Mouse (Mus musculus) midbrain, embryonic 13.5 days (tissue): ENCODE results near the gene Serp2. TPM values are rescaled to one million over a fixed set of nuclear protein-coding genes. Genes with fewer than 3 reads are reported as not detected.

ENCODE experiments used
- ATAC-seq: fragments of 200-750 bp; cut with Nextera tagmentation; 2 replicates; pipeline ENCODE4 v1.8.0; 2017; ENCODE audit warnings: mild to moderate bottlenecking, moderate TSS enrichment, moderate library complexity
- H3K27ac ChIP-seq: fragments of 300-500 bp; sonication (generic); 2 replicates; pipeline ENCODE4 v1.5.1; 2015; ENCODE audit warnings: inconsistent platforms, mild to moderate bottlenecking, moderate library complexity
- H3K27me3 ChIP-seq: fragments of 300-500 bp; sonication (generic); 2 replicates; pipeline ENCODE4 v1.6.1; 2015; ENCODE audit warnings: mild to moderate bottlenecking, inconsistent platforms
- H3K36me3 ChIP-seq: fragments of 300-500 bp; sonication (generic); 2 replicates; pipeline ENCODE4 v1.6.1; 2015; ENCODE audit warnings: mild to moderate bottlenecking, inconsistent platforms
- H3K4me1 ChIP-seq: fragments of 300-500 bp; sonication (generic); replicated peaks from 2 replicates; pipeline ENCODE4 v1.6.1; 2015; ENCODE audit warnings: inconsistent platforms
- H3K4me2 ChIP-seq: fragments of 300-500 bp; sonication (generic); replicated peaks from 2 replicates; pipeline ENCODE4 v1.6.1; 2015; ENCODE audit warnings: moderate library complexity, mild to moderate bottlenecking, inconsistent platforms
- H3K4me3 ChIP-seq: fragments of 300-500 bp; sonication (generic); replicated peaks from 2 replicates; pipeline ENCODE4 v1.5.1; 2015; ENCODE audit warnings: mild to moderate bottlenecking, inconsistent platforms
- H3K9ac ChIP-seq: fragments of 300-500 bp; sonication (generic); replicated peaks from 2 replicates; pipeline ENCODE4 v1.6.1; 2015; ENCODE audit warnings: mild to moderate bottlenecking, inconsistent platforms
- H3K9me3 ChIP-seq: fragments of 300-500 bp; sonication (generic); 2 replicates; pipeline ENCODE4 v1.6.1; 2016; ENCODE audit warnings: mild to moderate bottlenecking, inconsistent platforms
- WGBS: fragments of 180-500 bp; shearing (Covaris S2); methylation state at CpG from one replicate; pipeline ENCODE4 v1.1.7; 2015; 5-methylcytosine and 5-hydroxymethylcytosine counted together
- polyA plus RNA-seq: library from polyadenylated mRNA; unstranded; fragments of >200 nt; fragmentation: Nextera tagmentation; extraction: Ambion mirVana; gene quantifications from 2 replicates; pipeline ENCODE4 v1.2.1, GENCODE M21; 2015

Gene Serp2
- polyA plus RNA-seq, 1 experiment from 2014 or later: 102 TPM

DNA sequence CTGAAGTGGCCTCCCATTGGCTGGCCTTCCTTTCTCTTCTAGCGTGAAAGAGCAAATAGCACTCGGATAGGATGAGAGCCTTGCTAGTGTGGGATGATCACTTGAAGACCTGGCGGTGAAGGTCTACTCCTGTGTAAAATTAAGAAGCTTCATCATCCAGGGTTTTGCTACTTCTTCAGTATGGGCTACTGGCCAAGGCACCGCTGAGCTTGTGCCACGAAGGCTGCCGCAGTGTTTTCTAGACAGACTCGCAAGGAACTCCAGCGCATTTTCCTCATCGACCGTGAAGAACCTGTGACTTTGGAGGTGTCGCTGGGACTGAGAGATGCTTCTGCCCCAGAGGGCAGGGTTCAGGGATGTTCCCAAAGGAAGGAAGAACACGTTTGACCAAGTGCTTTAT lies 36.0 kb upstream of the Serp2 start:
- 92% methylated on average over 12 of the region's 12 CpGs for WGBS
- no peaks in the 10 kb centered on the region for H3K4me1 ChIP-seq
- no peaks in the 10 kb centered on the region for H3K27me3 ChIP-seq
- H3K4me2 ChIP-seq: no peak overlapping the region
- H3K9me3 ChIP-seq: no peaks in the 10 kb centered on the region
- no peak overlapping the region for H3K9ac ChIP-seq
- no peak for ATAC-seq
- H3K4me3 ChIP-seq: no peak overlapping the region
- no peak overlapping the region for H3K27ac ChIP-seq
- H3K36me3 ChIP-seq: no peaks in the 10 kb centered on the region

DNA sequence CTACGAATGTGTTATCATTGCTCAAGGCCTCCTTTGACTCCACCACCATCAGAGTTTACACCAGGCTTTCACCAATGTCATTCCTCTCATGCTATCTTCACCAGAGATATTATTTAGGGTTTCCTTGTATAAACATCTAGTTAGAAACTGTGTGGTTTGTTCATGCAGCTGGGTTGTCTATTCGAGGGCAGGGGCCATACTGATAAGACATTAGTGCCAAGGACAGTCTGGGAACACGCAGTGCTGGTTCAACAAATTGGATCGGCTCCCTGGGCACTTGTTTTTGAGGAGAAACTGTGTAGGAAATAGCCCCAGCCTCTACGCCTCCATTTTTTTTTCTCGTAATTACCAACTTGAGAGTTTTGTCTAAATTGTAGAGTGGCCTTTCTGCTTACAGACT lies 35.4 kb upstream of the Serp2 start:
- Histone ChIP-seq H3K4me1 (no peaks in the 10 kb centered on the region), H3K4me2 (no peak overlapping the region), H3K4me3 (no peak overlapping the region), H3K27ac (no peak overlapping the region), H3K9ac (no peak overlapping the region), H3K9me3 (no peaks in the 10 kb centered on the region), H3K27me3 (no peaks in the 10 kb centered on the region), H3K36me3 (no peaks in the 10 kb centered on the region)
- 89% methylated on average over 6 of the region's 6 CpGs for WGBS
- ATAC-seq: no peak

DNA sequence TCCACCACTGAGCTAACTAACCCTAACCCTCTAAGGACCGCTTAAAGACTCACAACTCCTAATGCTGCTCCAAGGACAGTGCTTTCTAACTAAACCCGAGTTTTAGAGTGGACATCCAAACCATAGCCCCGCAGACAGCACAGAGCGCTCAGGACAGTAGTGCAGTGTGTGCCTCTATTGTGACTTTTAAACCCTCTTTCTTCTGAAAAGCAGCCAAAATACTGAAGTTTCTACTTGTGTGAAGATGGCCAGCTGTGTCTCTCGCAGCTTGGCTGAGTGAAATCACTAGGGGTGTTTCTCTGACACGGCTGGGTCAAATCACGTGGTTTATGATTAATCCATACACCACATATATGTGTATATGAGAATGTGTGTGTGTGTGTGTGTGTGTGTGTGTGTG lies 33.4 kb upstream of the Serp2 start:
- Histone ChIP-seq H3K27me3 (no peaks in the 10 kb centered on the region), H3K9ac (no peak overlapping the region), H3K4me2 (no peak overlapping the region), H3K9me3 (no peaks in the 10 kb centered on the region), H3K27ac (no peak overlapping the region), H3K36me3 (no peaks in the 10 kb centered on the region), H3K4me1 (no peaks in the 10 kb centered on the region), H3K4me3 (no peak overlapping the region)
- 89% methylated on average over 7 of the region's 7 CpGs for WGBS
- ATAC-seq: no peak

DNA sequence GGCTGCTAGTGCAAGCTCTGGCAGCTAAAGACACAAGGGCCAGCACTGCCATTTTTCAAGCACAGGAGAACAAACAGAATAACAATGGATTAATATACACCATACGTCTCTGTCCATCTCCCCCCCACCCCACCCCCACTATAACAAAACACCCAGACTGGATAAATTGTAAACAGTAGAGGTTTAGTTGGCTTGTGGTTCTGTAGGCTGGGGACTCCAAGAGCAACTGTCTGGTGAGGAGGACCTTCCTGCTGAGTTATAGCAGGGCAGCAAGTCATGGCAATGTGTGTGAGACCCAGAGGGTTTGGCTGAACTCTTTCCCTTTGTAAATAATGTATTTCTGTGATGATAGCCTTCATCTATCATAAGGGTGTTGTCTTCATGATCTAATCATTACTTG lies 33.0 kb upstream of the Serp2 start:
- no peak overlapping the region for H3K27ac ChIP-seq
- no peak overlapping the region for H3K9ac ChIP-seq
- H3K27me3 ChIP-seq: no peaks in the 10 kb centered on the region
- no peak overlapping the region for H3K4me2 ChIP-seq
- H3K4me3 ChIP-seq: no peak overlapping the region
- no peak for ATAC-seq
- H3K36me3 ChIP-seq: no peaks in the 10 kb centered on the region
- no peaks in the 10 kb centered on the region for H3K9me3 ChIP-seq
- H3K4me1 ChIP-seq: no peaks in the 10 kb centered on the region
- WGBS: 80% methylated on average over 1 of the region's 1 CpGs

DNA sequence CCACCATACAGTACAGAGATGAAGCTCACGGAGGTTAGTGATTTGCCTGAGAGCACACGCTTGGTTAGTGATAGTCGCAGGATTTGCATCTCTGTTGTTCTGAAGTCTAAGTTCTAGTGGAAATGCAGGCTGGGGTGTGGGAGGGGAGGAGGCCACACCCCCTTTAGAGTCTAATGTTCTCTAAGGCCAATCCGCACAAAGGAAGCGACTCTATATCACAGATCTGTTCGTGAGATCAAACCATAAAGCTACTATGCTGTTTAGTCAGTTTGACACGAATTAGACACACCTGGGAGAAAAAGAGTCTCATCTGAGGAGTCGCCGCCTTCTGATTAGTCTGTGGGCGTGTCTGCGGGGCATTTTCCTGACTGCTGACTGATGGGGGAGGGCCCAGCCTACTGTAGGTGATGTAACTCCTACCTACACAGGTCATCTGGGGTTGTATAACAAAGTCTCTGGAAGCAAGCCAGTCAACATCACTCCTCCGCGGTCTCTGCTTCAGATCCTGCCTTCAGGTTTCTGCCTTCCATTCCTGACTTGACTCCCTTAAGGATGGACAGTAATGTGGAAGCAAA lies 29.2 kb upstream of the Serp2 start:
- H3K36me3 ChIP-seq: no peaks in the 10 kb centered on the region
- H3K9me3 ChIP-seq: no peaks in the 10 kb centered on the region
- ATAC-seq: no peak
- H3K27ac ChIP-seq: no peak overlapping the region
- WGBS: 47% methylated on average over 13 of the region's 13 CpGs
- no peaks in the 10 kb centered on the region for H3K27me3 ChIP-seq
- no peak overlapping the region for H3K4me2 ChIP-seq
- no peak overlapping the region for H3K4me3 ChIP-seq
- H3K4me1 ChIP-seq: no peaks in the 10 kb centered on the region
- no peak overlapping the region for H3K9ac ChIP-seq

DNA sequence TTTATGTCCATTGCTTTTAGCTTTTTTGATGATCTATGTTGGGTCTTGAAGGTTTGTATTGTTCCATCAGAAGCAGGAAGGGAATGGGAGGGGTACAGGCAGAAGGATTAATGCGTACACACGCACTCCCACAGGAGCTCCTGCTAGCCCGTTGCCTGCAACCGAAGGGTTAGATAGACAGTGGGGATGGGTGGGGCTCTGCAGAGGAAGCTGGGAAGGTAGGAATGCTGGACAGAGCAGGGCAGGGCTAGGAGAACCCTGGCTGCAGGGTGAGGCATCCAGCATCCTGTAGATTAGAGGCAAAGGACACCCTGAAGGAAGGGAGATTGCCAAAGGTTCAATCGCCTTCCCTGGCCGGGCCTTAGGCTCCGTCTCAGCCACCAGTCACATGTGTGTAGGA lies 27.3 kb upstream of the Serp2 start:
- Histone ChIP-seq H3K9ac (no peak overlapping the region), H3K27ac (no peak overlapping the region), H3K4me2 (no peak overlapping the region), H3K9me3 (no peaks in the 10 kb centered on the region), H3K27me3 (no peaks in the 10 kb centered on the region), H3K36me3 (no peaks in the 10 kb centered on the region), H3K4me3 (no peak overlapping the region), H3K4me1 (no peaks in the 10 kb centered on the region)
- WGBS: 87% methylated on average over 7 of the region's 7 CpGs
- no peak for ATAC-seq

DNA sequence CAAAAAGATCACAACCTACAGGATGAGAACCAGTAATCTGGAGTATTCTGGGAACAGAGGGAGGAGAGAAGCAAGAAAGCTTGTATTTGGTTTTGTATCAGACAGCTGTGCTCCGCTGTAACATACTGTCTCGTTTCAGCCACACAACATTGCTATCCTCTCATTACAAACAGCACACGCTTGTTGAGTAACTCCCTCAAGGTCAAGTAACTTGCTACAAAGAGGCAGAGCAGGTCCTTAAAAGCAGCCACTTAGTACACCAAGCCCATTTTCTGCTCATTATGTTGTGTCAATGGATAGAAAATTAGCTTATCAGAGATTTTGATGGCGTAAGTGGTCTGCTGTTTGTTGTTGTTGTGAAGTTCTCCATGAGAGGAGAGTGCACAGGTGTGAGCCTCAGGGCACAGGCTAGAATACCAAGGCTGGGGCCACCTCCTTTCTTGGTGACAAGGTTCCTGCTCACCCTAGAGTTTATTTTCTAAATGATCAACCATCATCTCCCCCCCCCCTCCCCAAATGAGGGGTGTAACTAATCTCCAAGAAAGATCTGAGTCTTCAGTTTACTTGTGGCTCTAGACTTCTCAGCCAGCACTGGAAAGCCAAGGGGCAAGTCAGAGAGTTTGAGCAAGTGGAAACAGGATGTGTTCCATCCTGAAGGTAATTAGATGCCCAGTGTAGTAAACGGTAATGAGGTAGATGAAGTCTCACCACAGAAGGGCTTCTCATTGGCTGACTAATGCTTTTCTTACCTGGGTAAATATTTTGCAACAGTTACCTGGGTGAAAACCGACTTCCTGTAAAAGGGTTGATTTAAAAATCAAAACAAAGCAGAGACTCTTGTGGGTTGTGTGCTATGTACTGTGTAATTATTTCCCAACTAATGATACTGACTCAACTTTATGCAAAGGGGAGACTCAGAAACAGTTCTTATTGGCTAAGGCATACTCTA lies 25.6 kb upstream of the Serp2 start:
- Histone ChIP-seq H3K4me1 (no peaks in the 10 kb centered on the region), H3K4me2 (no peak overlapping the region), H3K27me3 (no peaks in the 10 kb centered on the region), H3K9me3 (no peaks in the 10 kb centered on the region), H3K9ac (no peak overlapping the region), H3K4me3 (no peak overlapping the region), H3K36me3 (no peaks in the 10 kb centered on the region), H3K27ac (no peak overlapping the region)
- WGBS: 86% methylated on average over 6 of the region's 6 CpGs
- ATAC-seq: no peak

DNA sequence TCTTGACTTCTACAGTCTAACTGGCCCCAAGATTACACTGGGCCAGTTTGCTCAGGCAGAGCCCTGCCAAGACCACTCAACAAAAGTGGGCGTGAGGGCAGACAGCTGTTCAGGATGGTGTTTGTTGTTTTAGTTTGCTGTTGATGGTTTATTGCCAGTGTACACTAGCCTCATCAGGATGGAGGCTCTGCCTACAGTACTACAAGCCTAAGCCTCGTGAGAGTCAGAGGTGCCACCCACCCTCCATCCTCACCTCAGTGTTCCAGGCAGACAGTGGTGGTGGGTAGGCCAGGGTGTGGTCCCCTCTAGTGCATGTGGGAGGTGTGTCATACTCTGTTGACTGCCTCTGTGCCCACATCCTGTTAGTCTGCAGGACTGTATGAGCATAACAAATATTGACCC lies 23.0 kb upstream of the Serp2 start:
- Histone ChIP-seq H3K4me3 (no peak overlapping the region), H3K4me2 (no peak overlapping the region), H3K9ac (no peak overlapping the region), H3K27me3 (no peaks in the 10 kb centered on the region), H3K36me3 (no peaks in the 10 kb centered on the region), H3K9me3 (no peaks in the 10 kb centered on the region), H3K4me1 (no peaks in the 10 kb centered on the region), H3K27ac (no peak overlapping the region)
- WGBS: 81% methylated on average over 2 of the region's 2 CpGs
- no peak for ATAC-seq

DNA sequence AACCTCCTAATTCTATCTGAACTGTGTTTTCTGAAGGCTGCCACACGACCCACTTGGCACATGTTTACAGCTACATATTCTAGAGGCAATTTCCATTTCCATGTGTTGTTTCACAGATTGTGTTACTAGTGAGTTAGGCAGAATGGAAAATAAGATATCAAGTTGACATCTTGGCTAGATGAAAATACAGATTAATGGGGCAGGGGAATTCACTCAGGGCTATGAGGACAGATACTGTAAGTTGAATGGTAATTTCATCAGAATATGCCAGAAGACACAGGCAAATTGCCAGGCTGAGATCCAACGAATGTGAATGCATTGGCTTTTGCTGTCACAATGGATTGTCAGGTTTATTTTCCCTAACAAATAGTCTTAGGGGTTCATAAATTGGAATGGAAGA lies 21.2 kb upstream of the Serp2 start:
- 57% methylated on average over 2 of the region's 2 CpGs for WGBS
- Histone ChIP-seq H3K4me1 (no peaks in the 10 kb centered on the region), H3K27me3 (no peaks in the 10 kb centered on the region), H3K4me2 (no peak overlapping the region), H3K36me3 (no peaks in the 10 kb centered on the region), H3K27ac (no peak overlapping the region), H3K9ac (no peak overlapping the region), H3K4me3 (no peak overlapping the region), H3K9me3 (no peaks in the 10 kb centered on the region)
- no peak for ATAC-seq

DNA sequence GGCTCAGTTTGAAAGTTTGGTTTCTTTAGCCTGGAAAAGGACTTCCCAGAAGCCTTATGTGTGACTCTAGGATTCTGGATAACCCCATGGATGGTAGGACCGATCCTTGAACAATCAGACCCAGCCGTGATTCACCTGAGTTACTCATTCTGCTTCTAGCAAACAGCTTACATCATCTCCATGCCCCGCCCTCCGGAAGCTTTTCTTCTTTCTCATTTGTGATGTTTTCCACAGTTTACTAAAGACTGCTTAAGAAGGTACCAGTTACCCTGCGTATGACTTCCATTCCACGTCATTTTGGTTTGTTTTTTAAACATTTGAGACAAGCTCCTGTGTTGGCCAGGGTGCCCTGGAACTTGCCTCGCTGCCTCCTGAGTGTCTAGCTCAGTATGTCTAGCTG lies 13.6 kb upstream of the Serp2 start:
- H3K27ac ChIP-seq: no peak overlapping the region
- no peak for ATAC-seq
- H3K27me3 ChIP-seq: no peaks in the 10 kb centered on the region
- no peaks in the 10 kb centered on the region for H3K36me3 ChIP-seq
- no peak overlapping the region for H3K4me2 ChIP-seq
- 89% methylated on average over 7 of the region's 7 CpGs for WGBS
- no peaks in the 10 kb centered on the region for H3K9me3 ChIP-seq
- H3K4me3 ChIP-seq: no peak overlapping the region
- no peak overlapping the region for H3K9ac ChIP-seq
- no peaks in the 10 kb centered on the region for H3K4me1 ChIP-seq

DNA sequence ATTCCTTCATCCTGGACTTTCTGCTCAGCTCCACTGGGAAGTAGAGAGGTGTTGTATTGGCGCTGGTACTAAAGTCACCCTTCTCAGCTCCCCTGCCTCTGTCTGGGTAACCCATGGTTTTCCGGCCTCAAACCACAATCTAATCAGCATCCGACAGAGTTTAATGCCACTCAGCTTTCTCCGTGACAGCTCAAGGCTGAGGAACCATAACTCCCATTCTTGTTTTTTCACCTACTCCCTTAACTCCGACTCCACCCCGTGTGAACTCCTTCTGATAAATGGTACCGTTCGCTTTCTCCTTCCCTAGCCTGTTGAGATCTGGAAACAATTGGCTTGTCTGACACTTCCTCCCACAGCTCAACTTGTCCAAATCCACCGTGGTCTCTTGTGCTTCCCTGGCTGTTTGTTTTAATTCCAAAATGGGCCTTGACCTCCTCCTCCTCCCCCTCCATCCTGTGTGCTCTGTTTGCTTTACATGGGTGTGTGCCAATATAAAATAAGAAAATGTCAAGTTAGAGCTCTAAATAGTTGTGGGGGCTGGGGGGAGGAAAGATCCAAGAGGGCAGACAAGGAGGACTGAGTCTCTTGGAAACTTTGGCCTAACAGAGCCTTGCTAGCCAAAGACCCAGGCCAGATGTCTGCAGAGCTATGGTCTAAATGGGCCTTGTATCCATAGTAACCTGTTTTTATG lies 12.7 kb upstream of the Serp2 start:
- ATAC-seq: no peak
- no peak overlapping the region for H3K4me3 ChIP-seq
- no peak overlapping the region for H3K9ac ChIP-seq
- WGBS: 75% methylated on average over 9 of the region's 9 CpGs
- H3K36me3 ChIP-seq: no peaks in the 10 kb centered on the region
- no peaks in the 10 kb centered on the region for H3K27me3 ChIP-seq
- no peaks in the 10 kb centered on the region for H3K9me3 ChIP-seq
- H3K4me2 ChIP-seq: no peak overlapping the region
- H3K4me1 ChIP-seq: no peaks in the 10 kb centered on the region
- H3K27ac ChIP-seq: no peak overlapping the region

DNA sequence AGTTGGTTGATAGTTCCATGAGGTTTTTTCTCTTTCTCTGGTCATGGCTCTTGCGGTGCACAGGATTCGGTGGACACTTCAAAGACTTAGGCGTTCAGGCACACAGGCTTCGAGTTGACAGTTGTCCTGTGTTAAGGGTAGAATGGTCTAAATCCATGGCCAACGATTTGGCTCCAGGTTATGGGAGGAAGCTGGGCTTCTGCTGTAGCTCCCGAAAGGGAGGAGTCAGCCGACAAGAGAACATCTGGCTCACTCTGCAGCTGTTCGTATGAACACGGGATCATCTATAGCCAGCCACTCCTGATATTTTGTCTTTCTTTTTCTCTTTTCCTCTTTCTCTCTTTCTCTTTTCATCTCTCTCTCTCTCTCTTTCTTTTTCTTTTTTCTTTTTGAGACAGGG lies 11.9 kb upstream of the Serp2 start:
- H3K27ac ChIP-seq: no peak overlapping the region
- H3K9me3 ChIP-seq: no peaks in the 10 kb centered on the region
- H3K9ac ChIP-seq: no peak overlapping the region
- H3K27me3 ChIP-seq: no peaks in the 10 kb centered on the region
- no peaks in the 10 kb centered on the region for H3K4me1 ChIP-seq
- no peak overlapping the region for H3K4me3 ChIP-seq
- no peak overlapping the region for H3K4me2 ChIP-seq
- H3K36me3 ChIP-seq: no peaks in the 10 kb centered on the region
- ATAC-seq: no peak
- WGBS: 87% methylated on average over 9 of the region's 9 CpGs
